Mouse (Mus musculus) myocyte (in vitro differentiated cells): Measurements from ENCODE around the gene Ppp1r21.

ENCODE experiments used
- CEBPB ChIP-seq: IDR thresholded peaks from 2 replicates; pipeline ENCODE4 v1.6.1; 2011; ENCODE audit warnings: mild to moderate bottlenecking, moderate library complexity; ENCODE audit not compliant: poor library complexity, insufficient read depth, severe bottlenecking
- MAX ChIP-seq: IDR thresholded peaks from one replicate; pipeline ENCODE4 v1.6.1; 2011; ENCODE audit warnings: low read depth, mild to moderate bottlenecking, control low read depth
- MYOD1 ChIP-seq, 3 experiments: IDR thresholded peaks; one replicate each; pipeline ENCODE4 v1.6.1; 2011; ENCODE audit warnings: control low read depth in 2 of 3, low read depth in 2 of 3, mild to moderate bottlenecking in 2 of 3, moderate library complexity in 1 of 3; ENCODE audit not compliant: insufficient read length in 2 of 3, control insufficient read depth in 1 of 3
- MYOG ChIP-seq, 3 experiments: IDR thresholded peaks; one replicate each; pipeline ENCODE4 v1.6.1; 2011; ENCODE audit warnings: control low read depth in 2 of 3, low read depth in 2 of 3, mild to moderate bottlenecking in 2 of 3; ENCODE audit not compliant: insufficient read length in 2 of 3, control insufficient read depth in 1 of 3, insufficient read depth in 1 of 3
- POLR2A ChIP-seq: IDR thresholded peaks from one replicate; pipeline ENCODE4 v1.6.1; 2011; ENCODE audit warnings: low read depth, mild to moderate bottlenecking, control low read depth, moderate library complexity; ENCODE audit not compliant: insufficient read length
- POLR2AphosphoS2 ChIP-seq: IDR thresholded peaks from one replicate; pipeline ENCODE4 v1.6.1; 2011; ENCODE audit warnings: low read depth, control low read depth; ENCODE audit not compliant: insufficient read length
- REST ChIP-seq: IDR thresholded peaks from one replicate; pipeline ENCODE4 v1.6.1; 2011; ENCODE audit warnings: mild to moderate bottlenecking, control low read depth, moderate library complexity; ENCODE audit not compliant: insufficient read depth, insufficient read length
- TCF12 ChIP-seq: IDR thresholded peaks from one replicate; pipeline ENCODE4 v1.6.1; 2011; ENCODE audit warnings: mild to moderate bottlenecking, control low read depth; ENCODE audit not compliant: poor library complexity, insufficient read depth, severe bottlenecking
- USF1 ChIP-seq: IDR thresholded peaks from one replicate; pipeline ENCODE4 v1.6.1; 2011; ENCODE audit warnings: low read depth, mild to moderate bottlenecking, control low read depth, moderate library complexity

GRCm38 (mm10) chr17:88511095-88511551 is 18.8 kb upstream of the Ppp1r21 start:
- TF ChIP-seq POLR2A (no peak), USF1 (no peak), MAX (no peak), TCF12 (no peak), REST (no peak), CEBPB (no peak), POLR2AphosphoS2 (no peak), MYOG (IDR thresholded peaks at IDR 0.05; ENCODE audit: control insufficient read depth in 1 of 3, insufficient read depth in 1 of 3, insufficient read length in 2 of 3, low read depth in 2 of 3) (no peak), MYOD1 (IDR thresholded peaks at IDR 0.05; ENCODE audit: control insufficient read depth in 1 of 3, insufficient read length in 2 of 3, low read depth in 2 of 3) (no peak)
